Mouse (Mus musculus) lung, postnatal 0 days (tissue): ENCODE data around the gene Tsc1. TPM values are rescaled to one million over a fixed set of nuclear protein-coding genes. Genes with fewer than 3 reads are reported as not detected.

Source experiments
- ATAC-seq: fragments of 200-750 bp; cut with Nextera tagmentation; 2 replicates; pipeline ENCODE4 v1.8.0; 2017; ENCODE audit warnings: moderate library complexity
- DNase-seq: peaks from one replicate; pipeline ENCODE4 v3.0.0-alpha.2; 2016; ENCODE audit warnings: low spot score
- H3K27ac ChIP-seq: fragments of 300-500 bp; sonication (generic); 2 replicates; pipeline ENCODE4 v1.5.1; 2014; ENCODE audit warnings: antibody characterized with exemption, mild to moderate bottlenecking, low read length, mixed read lengths
- H3K27me3 ChIP-seq: fragments of 300-500 bp; sonication (generic); replicated peaks from 2 replicates; pipeline ENCODE4 v1.6.1; 2014; ENCODE audit warnings: low read length, mixed read lengths; ENCODE audit not compliant: insufficient read depth
- H3K36me3 ChIP-seq: fragments of 300-500 bp; sonication (generic); 2 replicates; pipeline ENCODE4 v1.6.1; 2014; ENCODE audit warnings: low read length, mixed read lengths; ENCODE audit not compliant: insufficient read depth
- H3K4me1 ChIP-seq: fragments of 300-500 bp; sonication (generic); 2 replicates; pipeline ENCODE4 v1.6.1; 2014; ENCODE audit warnings: antibody characterized with exemption, low read depth, low read length, mixed read lengths; ENCODE audit not compliant: insufficient read depth
- H3K4me2 ChIP-seq: fragments of 300-500 bp; sonication (generic); replicated peaks from 2 replicates; pipeline ENCODE4 v1.6.1; 2014; ENCODE audit warnings: low read depth, mild to moderate bottlenecking, low read length, moderate library complexity, mixed read lengths
- H3K4me3 ChIP-seq: fragments of 300-500 bp; sonication (generic); 2 replicates; pipeline ENCODE4 v1.5.1; 2014; ENCODE audit warnings: low read depth, low read length
- H3K9ac ChIP-seq: fragments of 300-500 bp; sonication (generic); replicated peaks from 2 replicates; pipeline ENCODE4 v1.6.1; 2014; ENCODE audit warnings: low read depth, mild to moderate bottlenecking
- H3K9me3 ChIP-seq: fragments of 300-500 bp; sonication (generic); 2 replicates; pipeline ENCODE4 v1.6.1; 2016; ENCODE audit warnings: low read length, mixed read lengths
- CTCF ChIP-seq: IDR thresholded peaks from 2 replicates; pipeline ENCODE4 v1.5.1; 2016; ENCODE audit warnings: antibody characterized with exemption, mild to moderate bottlenecking
- EP300 ChIP-seq: IDR thresholded peaks from 2 replicates; pipeline ENCODE4 v1.6.1; 2016; ENCODE audit warnings: antibody characterized with exemption, mild to moderate bottlenecking, control low read depth
- WGBS: fragments of 180-500 bp; shearing (Covaris S2); extraction: QIAGEN DNeasy Blood & Tissue Kit; methylation state at CpG from one replicate; pipeline ENCODE4 v1.1.7; 2014; 5-methylcytosine and 5-hydroxymethylcytosine counted together
- polyA plus RNA-seq: library from polyadenylated mRNA; unstranded; fragments of >200 nt; fragmentation: Nextera tagmentation; extraction: Ambion mirVana; gene quantifications from 2 replicates; pipeline ENCODE4 v1.2.1, GENCODE M21; 2015

Gene Tsc1
- polyA plus RNA-seq, result 7.3 and 8.7 TPM in 2 replicates

GRCm38 (mm10) chr2:28640461-28641424 lies at the start of gene Tsc1:
Gene Tsc1 (plus strand): TSS chr2:28641228.
- DNase-seq (peak; percentile 97), ATAC-seq (peak; percentile 95)
- H3K36me3 ChIP-seq, result no peaks in the 10 kb centered on the region
- TF ChIP-seq EP300 (peak; percentile 92), CTCF (peak; percentile 37)
- peak within 1 kb of the TSS; percentile 81 for H3K4me2 ChIP-seq
- peak within 1 kb of the TSS; percentile 74 for H3K9ac ChIP-seq
- no peaks in the 10 kb centered on the region for H3K27me3 ChIP-seq
- peak within 1 kb of the TSS; percentile 96 for H3K4me3 ChIP-seq
- 2% methylated on average over 45 of the region's 47 CpGs for WGBS
- peak within 1 kb of the TSS; percentile 71 for H3K27ac ChIP-seq
- no peaks in the 10 kb centered on the region for H3K9me3 ChIP-seq
- H3K4me1 ChIP-seq, result no peaks in the 10 kb centered on the region; the same call in 1 of the 2 replicates

GRCm38 (mm10) chr2:28591479-28591878 lies 49.5 kb upstream of the Tsc1 start:
- Histone ChIP-seq H3K36me3 (no peaks in the 10 kb centered on the region), H3K4me2 (no peak overlapping the region), H3K9ac (no peak overlapping the region), H3K4me1 (no peaks in the 10 kb centered on the region), H3K9me3 (no peaks in the 10 kb centered on the region), H3K4me3 (no peak overlapping the region), H3K27ac (no peak overlapping the region), H3K27me3 (no peaks in the 10 kb centered on the region)
- TF ChIP-seq EP300 (no peak), CTCF (no peak)
- DNase-seq, result peak; percentile 25
- 53% methylated on average over 2 of the region's 2 CpGs for WGBS
- ATAC-seq, result no peak

- TF ChIP-seq CTCF (peak; percentile 91), EP300 (no peak)
These were observed 48.2 kb upstream of the Tsc1 start for GRCm38 (mm10) chr2:28592809-28593208.

GRCm38 (mm10) chr2:28596021-28596420 lies 45.0 kb upstream of the Tsc1 start:
- no peak overlapping the region for H3K4me2 ChIP-seq
- no peak for ATAC-seq
- WGBS, result 63% methylated on average over 7 of the region's 7 CpGs

More at GRCm38 (mm10) chr2:28592809-28593208, 48.2 kb upstream of the Tsc1 start:
- no peak; the same call in 1 of the 2 replicates for ATAC-seq
- peak; percentile 82 for DNase-seq
- no peaks in the 10 kb centered on the region for H3K9me3 ChIP-seq
- H3K4me2 ChIP-seq, result no peak overlapping the region
- H3K27me3 ChIP-seq, result no peaks in the 10 kb centered on the region
- no peak overlapping the region for H3K9ac ChIP-seq
- no peaks in the 10 kb centered on the region for H3K36me3 ChIP-seq
- H3K27ac ChIP-seq, result no peak overlapping the region
- 7% methylated on average over 15 of the region's 15 CpGs for WGBS
- no peak overlapping the region for H3K4me3 ChIP-seq
- H3K4me1 ChIP-seq, result no peaks in the 10 kb centered on the region

GRCm38 (mm10) chr2:28596998-28597397 lies 44.0 kb upstream of the Tsc1 start:
- Histone ChIP-seq H3K9ac (no peak overlapping the region), H3K4me1 (no peaks in the 10 kb centered on the region), H3K9me3 (no peaks in the 10 kb centered on the region), H3K27ac (no peak overlapping the region), H3K4me3 (no peak overlapping the region), H3K36me3 (no peaks in the 10 kb centered on the region), H3K4me2 (no peak overlapping the region), H3K27me3 (no peaks in the 10 kb centered on the region)
- TF ChIP-seq CTCF, result peak; percentile 43
- no peak for TF ChIP-seq EP300
- ATAC-seq (no peak), DNase-seq (no peak)
- 88% methylated on average over 7 of the region's 7 CpGs for WGBS

More at GRCm38 (mm10) chr2:28596021-28596420, 45.0 kb upstream of the Tsc1 start:
- Histone ChIP-seq H3K27ac (no peak overlapping the region), H3K9me3 (no peaks in the 10 kb centered on the region), H3K4me3 (no peak overlapping the region), H3K27me3 (no peaks in the 10 kb centered on the region), H3K36me3 (no peaks in the 10 kb centered on the region), H3K9ac (no peak overlapping the region), H3K4me1 (no peaks in the 10 kb centered on the region)
- no peak for DNase-seq
- no peak for TF ChIP-seq EP300
- TF ChIP-seq CTCF, result no peak

GRCm38 (mm10) chr2:28597733-28598547 lies 43.1 kb upstream of the Tsc1 start:
- H3K4me1 ChIP-seq, result no peaks in the 10 kb centered on the region
- no peaks in the 10 kb centered on the region for H3K27me3 ChIP-seq
- TF ChIP-seq CTCF (no peak), EP300 (no peak)
- H3K36me3 ChIP-seq, result no peaks in the 10 kb centered on the region
- no peak overlapping the region for H3K9ac ChIP-seq
- 69% methylated on average over 6 of the region's 7 CpGs for WGBS
- ATAC-seq, result no peak
- H3K4me2 ChIP-seq, result no peak overlapping the region
- no peak overlapping the region for H3K27ac ChIP-seq
- H3K4me3 ChIP-seq, result no peak overlapping the region
- no peaks in the 10 kb centered on the region for H3K9me3 ChIP-seq
- DNase-seq, result no peak
